Mouse (Mus musculus) midbrain, embryonic 13.5 days (tissue): ENCODE measurements around the gene Dolk. TPM values are rescaled to one million over a fixed set of nuclear protein-coding genes. Genes with fewer than 3 reads are reported as not detected.

Experiments used
- ATAC-seq: fragments of 200-750 bp; cut with Nextera tagmentation; 2 replicates; pipeline ENCODE4 v1.8.0; 2017; ENCODE audit warnings: mild to moderate bottlenecking, moderate TSS enrichment, moderate library complexity
- H3K27ac ChIP-seq: fragments of 300-500 bp; sonication (generic); 2 replicates; pipeline ENCODE4 v1.5.1; 2015; ENCODE audit warnings: inconsistent platforms, mild to moderate bottlenecking, moderate library complexity
- H3K27me3 ChIP-seq: fragments of 300-500 bp; sonication (generic); 2 replicates; pipeline ENCODE4 v1.6.1; 2015; ENCODE audit warnings: mild to moderate bottlenecking, inconsistent platforms
- H3K36me3 ChIP-seq: fragments of 300-500 bp; sonication (generic); 2 replicates; pipeline ENCODE4 v1.6.1; 2015; ENCODE audit warnings: mild to moderate bottlenecking, inconsistent platforms
- H3K4me1 ChIP-seq: fragments of 300-500 bp; sonication (generic); replicated peaks from 2 replicates; pipeline ENCODE4 v1.6.1; 2015; ENCODE audit warnings: inconsistent platforms
- H3K4me2 ChIP-seq: fragments of 300-500 bp; sonication (generic); replicated peaks from 2 replicates; pipeline ENCODE4 v1.6.1; 2015; ENCODE audit warnings: moderate library complexity, mild to moderate bottlenecking, inconsistent platforms
- H3K4me3 ChIP-seq: fragments of 300-500 bp; sonication (generic); replicated peaks from 2 replicates; pipeline ENCODE4 v1.5.1; 2015; ENCODE audit warnings: mild to moderate bottlenecking, inconsistent platforms
- H3K9ac ChIP-seq: fragments of 300-500 bp; sonication (generic); replicated peaks from 2 replicates; pipeline ENCODE4 v1.6.1; 2015; ENCODE audit warnings: mild to moderate bottlenecking, inconsistent platforms
- H3K9me3 ChIP-seq: fragments of 300-500 bp; sonication (generic); 2 replicates; pipeline ENCODE4 v1.6.1; 2016; ENCODE audit warnings: mild to moderate bottlenecking, inconsistent platforms
- WGBS: fragments of 180-500 bp; shearing (Covaris S2); methylation state at CpG from one replicate; pipeline ENCODE4 v1.1.7; 2015; 5-methylcytosine and 5-hydroxymethylcytosine counted together
- polyA plus RNA-seq: library from polyadenylated mRNA; unstranded; fragments of >200 nt; fragmentation: Nextera tagmentation; extraction: Ambion mirVana; gene quantifications from 2 replicates; pipeline ENCODE4 v1.2.1, GENCODE M21; 2015

Dolk gene
- polyA plus RNA-seq, 1 experiment from 2014 or later, result 32.3 TPM

GRCm38 (mm10) chr2:30299966-30300365, 13.8 kb upstream of the Dolk start:
- Histone ChIP-seq H3K4me1 (no peaks in the 10 kb centered on the region), H3K27ac (no peak overlapping the region), H3K36me3 (peaks cover 80% of the 10 kb centered on the region), H3K9me3 (no peaks in the 10 kb centered on the region), H3K9ac (no peak overlapping the region), H3K4me3 (no peak overlapping the region), H3K27me3 (no peaks in the 10 kb centered on the region), H3K4me2 (no peak overlapping the region)
- no peak for ATAC-seq
- 88% methylated on average over 5 of the region's 5 CpGs for WGBS

- no peak overlapping the region for H3K9ac ChIP-seq
- no peak for ATAC-seq
- no peaks in the 10 kb centered on the region for H3K4me1 ChIP-seq
- 82% methylated on average over 3 of the region's 3 CpGs for WGBS
- H3K36me3 ChIP-seq, result peaks cover 76% of the 10 kb centered on the region
- no peaks in the 10 kb centered on the region for H3K9me3 ChIP-seq
- H3K4me2 ChIP-seq, result no peak overlapping the region
- H3K27me3 ChIP-seq, result no peaks in the 10 kb centered on the region
- no peak overlapping the region for H3K4me3 ChIP-seq
- H3K27ac ChIP-seq, result no peak overlapping the region
Measured at GRCm38 (mm10) chr2:30299525-30299924, 13.4 kb upstream of the Dolk start.

GRCm38 (mm10) chr2:30287027-30287373, 866 bp upstream of the Dolk start:
- peak overlapping the region; percentile 89 for H3K9ac ChIP-seq

GRCm38 (mm10) chr2:30285416-30286181, 535 bp downstream of the Dolk start:
- Histone ChIP-seq H3K4me1 (peaks cover 26% of the 10 kb centered on the region), H3K27ac (0 out of 2 replicates have a peak overlapping the region, but pooled peaks have one; percentile 37), H3K9ac (peak overlapping the region; percentile 89), H3K36me3 (peaks cover 25% of the 10 kb centered on the region), H3K4me3 (peak overlapping the region; percentile 91), H3K4me2 (peak overlapping the region; percentile 94), H3K27me3 (no peaks in the 10 kb centered on the region), H3K9me3 (no peaks in the 10 kb centered on the region)
- WGBS, result 16% methylated on average over 38 of the region's 38 CpGs
- ATAC-seq, result peak; percentile 73

More at GRCm38 (mm10) chr2:30287027-30287373, 866 bp upstream of the Dolk start:
- Histone ChIP-seq H3K27me3 (no peaks in the 10 kb centered on the region), H3K9me3 (no peaks in the 10 kb centered on the region), H3K27ac (peak overlapping the region; percentile 66; the same call in 1 of the 2 replicates), H3K4me3 (peak overlapping the region; percentile 91), H3K36me3 (peaks cover 27% of the 10 kb centered on the region), H3K4me1 (peaks cover 26% of the 10 kb centered on the region), H3K4me2 (peak overlapping the region; percentile 83)
- ATAC-seq, result no peak
- 0% methylated on average over 10 of the region's 10 CpGs for WGBS

- ATAC-seq, result no peak
- H3K9ac ChIP-seq, result 0 out of 2 replicates have a peak overlapping the region, but pooled peaks have one; percentile 89
- no peaks in the 10 kb centered on the region for H3K9me3 ChIP-seq
- peaks cover 26% of the 10 kb centered on the region for H3K4me1 ChIP-seq
- peak overlapping the region; percentile 94 for H3K4me2 ChIP-seq
- H3K27ac ChIP-seq, result no peak overlapping the region
- no peaks in the 10 kb centered on the region for H3K27me3 ChIP-seq
- H3K4me3 ChIP-seq, result peak overlapping the region; percentile 91
- 93% methylated on average over 5 of the region's 5 CpGs for WGBS
- H3K36me3 ChIP-seq, result peaks cover 26% of the 10 kb centered on the region
Measured at GRCm38 (mm10) chr2:30285004-30285403, 1.1 kb downstream of the Dolk start.

- H3K27me3 ChIP-seq, result no peaks in the 10 kb centered on the region
- H3K4me1 ChIP-seq, result peaks cover 26% of the 10 kb centered on the region
- H3K9me3 ChIP-seq, result no peaks in the 10 kb centered on the region
- no peak overlapping the region for H3K9ac ChIP-seq
- ATAC-seq, result no peak
- 83% methylated on average over 2 of the region's 2 CpGs for WGBS
- H3K4me2 ChIP-seq, result no peak overlapping the region
- no peak overlapping the region for H3K27ac ChIP-seq
- H3K4me3 ChIP-seq, result no peak overlapping the region
- H3K36me3 ChIP-seq, result peaks cover 33% of the 10 kb centered on the region
Measured at GRCm38 (mm10) chr2:30283193-30283592, 2.9 kb downstream of the Dolk start.

GRCm38 (mm10) chr2:30281651-30282050, 4.5 kb downstream of the Dolk start:
- Histone ChIP-seq H3K9me3 (no peaks in the 10 kb centered on the region), H3K4me1 (peaks cover 12% of the 10 kb centered on the region), H3K36me3 (peaks cover 42% of the 10 kb centered on the region), H3K27me3 (no peaks in the 10 kb centered on the region), H3K27ac (no peak overlapping the region), H3K9ac (no peak overlapping the region), H3K4me3 (no peak overlapping the region), H3K4me2 (no peak overlapping the region)
- ATAC-seq, result no peak
- 89% methylated on average over 3 of the region's 3 CpGs for WGBS

GRCm38 (mm10) chr2:30280743-30281142, 5.4 kb downstream of the Dolk start, which contains the start of gene Gm28038:
Gene Gm28038, plus strand, starts transcription at chr2:30281043.
- Histone ChIP-seq H3K27me3 (no peaks in the 10 kb centered on the region), H3K27ac (no peak within 1 kb of the TSS), H3K4me2 (no peak within 1 kb of the TSS), H3K9ac (no peak within 1 kb of the TSS), H3K9me3 (no peaks in the 10 kb centered on the region), H3K4me1 (peaks cover 12% of the 10 kb centered on the region), H3K36me3 (peaks cover 42% of the 10 kb centered on the region), H3K4me3 (no peak within 1 kb of the TSS)
- ATAC-seq, result no peak
- WGBS, result 94% methylated on average over 11 of the region's 11 CpGs

- H3K27ac ChIP-seq, result no peak overlapping the region
- H3K4me1 ChIP-seq, result peaks cover 19% of the 10 kb centered on the region
- no peak overlapping the region for H3K4me2 ChIP-seq
- peaks cover 5% of the 10 kb centered on the region for H3K36me3 ChIP-seq
- H3K4me3 ChIP-seq, result no peak overlapping the region
- H3K9ac ChIP-seq, result no peak overlapping the region
- WGBS, result 59% methylated on average over 1 of the region's 1 CpGs
- peak; percentile 83 for ATAC-seq
- H3K27me3 ChIP-seq, result no peaks in the 10 kb centered on the region
- no peaks in the 10 kb centered on the region for H3K9me3 ChIP-seq
Measured at GRCm38 (mm10) chr2:30270134-30270533, 16.0 kb downstream of the Dolk start.

GRCm38 (mm10) chr2:30269241-30269990, 16.7 kb downstream of the Dolk start:
- H3K4me3 ChIP-seq, result no peak overlapping the region
- H3K36me3 ChIP-seq, result peaks cover 13% of the 10 kb centered on the region
- H3K9ac ChIP-seq, result no peak overlapping the region
- peak; percentile 48; the same call in 1 of the 2 replicates for ATAC-seq
- H3K9me3 ChIP-seq, result no peaks in the 10 kb centered on the region
- H3K4me1 ChIP-seq, result peaks cover 27% of the 10 kb centered on the region
- H3K27me3 ChIP-seq, result no peaks in the 10 kb centered on the region
- H3K27ac ChIP-seq, result no peak overlapping the region
- WGBS, result 90% methylated on average over 17 of the region's 17 CpGs
- no peak overlapping the region for H3K4me2 ChIP-seq

- Histone ChIP-seq H3K4me3 (no peak overlapping the region), H3K4me2 (no peak overlapping the region), H3K27me3 (no peaks in the 10 kb centered on the region), H3K9ac (no peak overlapping the region), H3K9me3 (no peaks in the 10 kb centered on the region), H3K4me1 (peaks cover 33% of the 10 kb centered on the region), H3K36me3 (peaks cover 23% of the 10 kb centered on the region), H3K27ac (no peak overlapping the region)
- ATAC-seq, result no peak
- 69% methylated on average over 4 of the region's 4 CpGs for WGBS
Measured at GRCm38 (mm10) chr2:30268371-30268770, 17.8 kb downstream of the Dolk start.

- Histone ChIP-seq H3K4me1 (peaks cover 40% of the 10 kb centered on the region), H3K27me3 (no peaks in the 10 kb centered on the region), H3K4me3 (no peak overlapping the region), H3K9me3 (no peaks in the 10 kb centered on the region), H3K27ac (no peak overlapping the region), H3K36me3 (peaks cover 30% of the 10 kb centered on the region), H3K4me2 (no peak overlapping the region), H3K9ac (no peak overlapping the region)
- 93% methylated on average over 2 of the region's 2 CpGs for WGBS
- no peak for ATAC-seq
Measured at GRCm38 (mm10) chr2:30267466-30267865, 18.7 kb downstream of the Dolk start.
